Mouse (Mus musculus) urinary bladder, adult 18-20 months (tissue): ENCODE results near the gene Gas2l1.

ENCODE experiments used
- DNase-seq, 2 experiments: peaks; one replicate each; pipeline ENCODE4 v3.0.0; 2022; ENCODE audit warnings: low spot score in 2 of 2, mixed read lengths in 2 of 2

Gene Gas2l1

GRCm38 (mm10) chr11:5042645-5043381 is 22.3 kb downstream of the Gas2l1 start:
- no peak for DNase-seq

GRCm38 (mm10) chr11:5041144-5041780 is 23.9 kb downstream of the Gas2l1 start:
- no peak for DNase-seq

- DNase-seq = no peak
Measured at GRCm38 (mm10) chr11:5040585-5040984, 24.5 kb downstream of the Gas2l1 start.

GRCm38 (mm10) chr11:5037146-5037854 is 27.8 kb downstream of the Gas2l1 start:
- DNase-seq = peak; percentile 58 to 71

- DNase-seq = no peak
Measured at GRCm38 (mm10) chr11:5035421-5035820, 29.7 kb downstream of the Gas2l1 start.

- DNase-seq = no peak
Measured at GRCm38 (mm10) chr11:5033136-5033535, 32.0 kb downstream of the Gas2l1 start.

- DNase-seq = no peak
Measured at GRCm38 (mm10) chr11:5032706-5033105, 32.4 kb downstream of the Gas2l1 start.

- DNase-seq = no peak
Measured at GRCm38 (mm10) chr11:5028228-5028627, 36.9 kb downstream of the Gas2l1 start.

GRCm38 (mm10) chr11:5025108-5025507 is 40.0 kb downstream of the Gas2l1 start:
- no peak for DNase-seq

GRCm38 (mm10) chr11:5017506-5017905 is 47.6 kb downstream of the Gas2l1 start:
- no peak for DNase-seq

- no peak for DNase-seq
Measured at GRCm38 (mm10) chr11:5016286-5016685, 48.8 kb downstream of the Gas2l1 start.

GRCm38 (mm10) chr11:5015720-5016119 is 49.4 kb downstream of the Gas2l1 start:
- peak; percentile 48 to 58 for DNase-seq

GRCm38 (mm10) chr11:5012213-5012715 is 52.9 kb downstream of the Gas2l1 start:
- DNase-seq = no peak

GRCm38 (mm10) chr11:5011480-5011879 is 53.6 kb downstream of the Gas2l1 start:
- no peak for DNase-seq

GRCm38 (mm10) chr11:5010205-5010604 is 54.9 kb downstream of the Gas2l1 start:
- DNase-seq = no peak

GRCm38 (mm10) chr11:5009354-5010074 is 55.6 kb downstream of the Gas2l1 start:
- DNase-seq = no peak

- no peak for DNase-seq
Measured at GRCm38 (mm10) chr11:5008867-5009266, 56.3 kb downstream of the Gas2l1 start.

GRCm38 (mm10) chr11:5007186-5007585 is 57.9 kb downstream of the Gas2l1 start:
- DNase-seq = no peak

GRCm38 (mm10) chr11:5005528-5005927 is 59.6 kb downstream of the Gas2l1 start:
- DNase-seq = no peak
